Mouse (Mus musculus) midbrain, embryonic 11.5 days (tissue): Measurements from ENCODE around the gene Prm2. TPM values are rescaled to one million over a fixed set of nuclear protein-coding genes. Genes with fewer than 3 reads are reported as not detected.

Experiments
- ATAC-seq: fragments of 200-750 bp; cut with Nextera tagmentation; 2 replicates; pipeline ENCODE4 v1.8.0; 2017; ENCODE audit warnings: moderate TSS enrichment, moderate library complexity; ENCODE audit not compliant: low FRiP score
- DNase-seq: peaks from one replicate; pipeline ENCODE4 v3.0.0; 2015; ENCODE audit warnings: low spot score; ENCODE audit errors: missing footprints
- H3K27ac ChIP-seq: fragments of 300-500 bp; sonication (generic); 2 replicates; pipeline ENCODE4 v1.5.1; 2014; ENCODE audit warnings: low read depth, low read length
- H3K27me3 ChIP-seq: fragments of 300-500 bp; sonication (generic); 2 replicates; pipeline ENCODE4 v1.6.1; 2014; ENCODE audit warnings: mild to moderate bottlenecking, low read length, moderate library complexity, mixed read lengths; ENCODE audit not compliant: control insufficient read depth, insufficient read depth
- H3K36me3 ChIP-seq: fragments of 300-500 bp; sonication (generic); 2 replicates; pipeline ENCODE4 v1.6.1; 2014; ENCODE audit warnings: mild to moderate bottlenecking, low read length, moderate library complexity, mixed read lengths; ENCODE audit not compliant: control insufficient read depth, insufficient read depth
- H3K4me1 ChIP-seq: fragments of 300-500 bp; sonication (generic); 2 replicates; pipeline ENCODE4 v1.6.1; 2014; ENCODE audit warnings: low read length; ENCODE audit not compliant: control insufficient read depth, insufficient read depth
- H3K4me2 ChIP-seq: fragments of 300-500 bp; sonication (generic); 2 replicates; pipeline ENCODE4 v1.6.1; 2014; ENCODE audit warnings: mild to moderate bottlenecking, moderate library complexity
- H3K4me3 ChIP-seq: fragments of 300-500 bp; sonication (generic); 2 replicates; pipeline ENCODE4 v1.5.1; 2014; ENCODE audit warnings: low read depth, low read length
- H3K9ac ChIP-seq: fragments of 300-500 bp; sonication (generic); 2 replicates; pipeline ENCODE4 v1.6.1; 2014; ENCODE audit warnings: low read length
- H3K9me3 ChIP-seq: fragments of 300-500 bp; sonication (generic); 2 replicates; pipeline ENCODE4 v1.6.1; 2016; ENCODE audit warnings: low read length; ENCODE audit not compliant: control insufficient read depth
- WGBS: fragments of 180-500 bp; shearing (Covaris S2); extraction: QIAGEN DNeasy Blood & Tissue Kit; methylation state at CpG from one replicate; pipeline ENCODE4 v1.1.7; 2014; 5-methylcytosine and 5-hydroxymethylcytosine counted together
- polyA plus RNA-seq: library from polyadenylated mRNA; unstranded; fragments of >200 nt; fragmentation: Nextera tagmentation; extraction: Ambion mirVana; gene quantifications from 2 replicates; pipeline ENCODE4 v1.2.1, GENCODE M21; 2014

Gene Prm2
- polyA plus RNA-seq, 1 experiment from 2014 or later: not detected

DNA sequence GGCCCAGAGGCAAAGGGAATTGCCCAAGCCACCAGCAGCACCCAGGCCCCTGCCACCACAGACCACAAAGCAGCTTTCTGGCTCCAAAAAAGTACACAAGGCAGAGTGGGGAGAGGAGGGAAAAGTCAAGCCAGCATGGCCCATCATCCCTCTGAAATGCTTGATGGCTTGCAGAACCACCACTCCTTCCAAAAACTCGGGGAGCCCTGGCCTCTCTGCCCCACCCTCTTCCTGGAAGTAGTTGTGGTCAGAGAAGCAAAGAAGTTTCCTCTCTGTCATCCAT lies 12.8 kb downstream of the Prm2 start:
- Histone ChIP-seq H3K27ac (no peak overlapping the region), H3K4me1 (peaks cover 10% of the 10 kb centered on the region), H3K4me2 (no peak overlapping the region), H3K36me3 (no peaks in the 10 kb centered on the region), H3K9ac (no peak overlapping the region), H3K27me3 (peaks cover 15% of the 10 kb centered on the region), H3K4me3 (no peak overlapping the region), H3K9me3 (no peaks in the 10 kb centered on the region)
- no peak for DNase-seq
- WGBS: 62% methylated on average over 1 of the region's 1 CpGs
- ATAC-seq: no peak

DNA sequence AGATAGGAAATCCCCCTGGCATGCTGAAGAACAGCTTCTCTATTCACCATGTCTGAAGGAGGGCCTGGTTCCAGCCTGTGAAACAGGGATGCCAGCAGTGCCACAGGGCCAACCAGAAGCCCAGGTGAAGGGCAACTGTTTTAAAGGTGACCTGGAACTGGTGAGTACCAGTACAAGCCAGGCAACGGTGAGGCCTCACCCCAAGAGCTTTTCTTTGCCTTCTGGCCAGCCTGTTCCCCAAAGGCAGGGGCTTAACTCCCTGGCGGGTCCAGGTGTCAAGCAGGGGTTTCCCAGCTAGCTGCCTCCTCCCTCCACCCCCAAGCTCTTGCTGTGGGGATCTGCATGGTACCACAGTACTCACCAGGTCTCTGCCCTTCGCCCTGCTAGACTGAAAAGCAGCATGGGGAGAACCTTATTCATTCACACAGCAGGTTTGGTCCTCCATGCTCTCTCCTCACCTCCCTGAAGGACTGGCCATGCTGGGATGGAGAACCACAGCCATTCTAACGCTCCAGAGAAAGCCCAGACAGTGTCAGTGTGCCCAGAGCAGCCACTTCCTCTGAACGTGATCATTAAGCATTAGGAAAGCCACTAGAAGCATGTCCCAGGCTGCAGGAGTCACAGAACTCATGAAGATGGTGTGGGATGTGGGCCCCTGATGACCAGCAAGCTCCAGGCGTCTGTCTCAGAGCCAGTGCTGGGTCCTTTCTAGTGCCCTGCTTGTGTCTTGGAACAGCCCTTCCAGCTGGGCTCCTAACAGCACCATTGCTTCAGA lies 13.4 kb downstream of the Prm2 start:
- DNase-seq: no peak

DNA sequence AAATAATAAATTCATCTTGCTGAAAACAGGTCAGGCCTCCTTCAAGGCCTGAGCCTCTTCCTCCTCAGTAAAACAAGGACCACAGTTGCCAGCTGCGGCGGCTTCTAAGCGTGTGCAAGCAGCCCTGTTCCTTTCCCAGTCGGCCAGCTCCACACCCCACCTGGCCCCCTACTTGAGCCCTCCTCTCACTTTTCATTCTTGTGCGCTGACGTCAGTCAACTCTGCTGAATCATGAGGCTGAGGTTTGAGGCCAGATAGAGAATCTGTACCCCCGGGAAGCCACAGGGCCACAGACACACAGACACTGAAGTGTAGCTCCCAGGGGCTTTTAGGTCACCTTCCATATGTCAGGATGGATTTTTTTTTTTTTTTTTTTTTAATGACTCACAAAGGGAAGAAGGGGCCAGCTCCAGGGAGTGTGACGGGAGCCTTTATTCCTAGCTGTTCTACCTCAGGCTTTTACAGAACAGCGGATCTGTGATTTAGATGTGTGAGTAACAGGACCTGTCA lies 14.0 kb downstream of the Prm2 start:
- WGBS: 44% methylated on average over 9 of the region's 9 CpGs
- no peak overlapping the region for H3K9ac ChIP-seq
- ATAC-seq: no peak

More for the DNA sequence above, 13.4 kb downstream of the Prm2 start:
- ATAC-seq: no peak
- WGBS: 35% methylated on average over 6 of the region's 6 CpGs
- H3K27ac ChIP-seq: no peak overlapping the region
- H3K36me3 ChIP-seq: no peaks in the 10 kb centered on the region
- H3K4me1 ChIP-seq: peaks cover 10% of the 10 kb centered on the region
- H3K4me3 ChIP-seq: no peak overlapping the region
- H3K9ac ChIP-seq: no peak overlapping the region
- H3K4me2 ChIP-seq: no peak overlapping the region
- H3K27me3 ChIP-seq: peaks cover 15% of the 10 kb centered on the region
- H3K9me3 ChIP-seq: no peaks in the 10 kb centered on the region

DNA sequence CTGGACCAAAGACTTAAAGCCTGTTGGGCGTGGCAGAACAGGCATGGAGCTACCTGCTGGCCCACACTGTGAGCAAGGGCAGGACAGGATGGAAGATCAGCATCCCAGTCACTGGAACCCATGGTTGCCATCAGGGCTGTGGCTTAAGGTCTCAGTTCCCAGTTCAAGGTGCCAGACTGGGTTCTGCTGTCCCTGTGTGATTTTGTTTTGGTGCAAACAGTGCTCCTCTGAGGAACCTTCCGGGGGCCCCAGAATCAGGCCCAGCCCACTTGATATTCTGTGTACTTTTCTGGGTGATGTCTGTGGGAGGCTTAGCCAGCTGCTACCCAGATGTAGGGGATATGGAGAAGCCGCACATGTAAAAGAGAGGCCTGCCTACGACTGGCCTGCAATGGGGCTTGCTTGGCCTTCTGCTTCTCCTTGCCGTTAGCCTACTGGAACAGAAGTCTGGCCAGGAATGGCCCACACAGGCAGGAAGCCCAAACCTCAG lies 15.3 kb downstream of the Prm2 start:
- Histone ChIP-seq H3K27ac (no peak overlapping the region), H3K4me3 (no peak overlapping the region), H3K4me2 (no peak overlapping the region), H3K4me1 (peaks cover 10% of the 10 kb centered on the region), H3K9me3 (no peaks in the 10 kb centered on the region), H3K36me3 (no peaks in the 10 kb centered on the region), H3K27me3 (peaks cover 15% of the 10 kb centered on the region), H3K9ac (no peak overlapping the region)
- whole genome bisulfite sequencing: 80% methylated on average over 5 of the region's 5 CpGs
- ATAC-seq: no peak
- no peak for DNase-seq

More for the DNA sequence above, 14.0 kb downstream of the Prm2 start:
- no peaks in the 10 kb centered on the region for H3K36me3 ChIP-seq
- peaks cover 15% of the 10 kb centered on the region for H3K27me3 ChIP-seq
- DNase-seq: no peak
- no peaks in the 10 kb centered on the region for H3K9me3 ChIP-seq
- H3K4me3 ChIP-seq: no peak overlapping the region
- no peak overlapping the region for H3K4me2 ChIP-seq
- H3K27ac ChIP-seq: no peak overlapping the region
- H3K4me1 ChIP-seq: peaks cover 10% of the 10 kb centered on the region

DNA sequence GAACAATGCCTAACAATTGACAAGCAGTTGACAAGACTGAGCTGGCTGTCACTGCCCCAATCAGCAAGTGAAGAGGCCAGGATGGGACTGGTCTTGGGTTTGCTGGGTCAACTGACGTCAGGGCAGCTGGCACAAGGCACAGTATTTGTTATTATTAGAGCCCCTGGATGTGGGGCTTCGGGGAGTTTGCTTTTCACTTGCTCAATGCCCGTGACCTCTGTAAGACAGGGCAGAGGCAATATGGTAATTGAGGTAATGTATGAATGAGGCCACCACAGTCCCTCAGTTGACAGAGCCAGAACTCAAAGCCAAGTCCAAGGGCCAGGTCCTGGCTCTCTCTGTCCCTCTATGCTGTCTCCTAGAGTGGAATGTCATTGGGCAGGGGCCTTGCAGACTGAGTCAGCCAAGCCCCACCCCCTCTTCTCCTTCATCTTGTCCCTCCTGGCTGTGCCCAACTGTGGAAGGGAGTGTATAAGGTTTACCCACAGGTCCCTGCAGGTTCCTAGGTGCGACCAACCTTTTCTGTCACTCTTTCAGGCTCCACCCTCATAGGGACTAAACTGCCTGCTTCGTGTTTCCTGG lies 18.3 kb downstream of the Prm2 start:
- DNase-seq (no peak), ATAC-seq (no peak)
- peaks cover 2% of the 10 kb centered on the region; the same call in 1 of the 2 replicates for H3K4me1 ChIP-seq
- H3K9me3 ChIP-seq: no peaks in the 10 kb centered on the region
- no peaks in the 10 kb centered on the region for H3K27me3 ChIP-seq
- 68% methylated on average over 5 of the region's 5 CpGs for WGBS
- H3K4me3 ChIP-seq: no peak overlapping the region
- no peak overlapping the region for H3K9ac ChIP-seq
- no peak overlapping the region for H3K27ac ChIP-seq
- H3K4me2 ChIP-seq: no peak overlapping the region
- H3K36me3 ChIP-seq: no peaks in the 10 kb centered on the region

DNA sequence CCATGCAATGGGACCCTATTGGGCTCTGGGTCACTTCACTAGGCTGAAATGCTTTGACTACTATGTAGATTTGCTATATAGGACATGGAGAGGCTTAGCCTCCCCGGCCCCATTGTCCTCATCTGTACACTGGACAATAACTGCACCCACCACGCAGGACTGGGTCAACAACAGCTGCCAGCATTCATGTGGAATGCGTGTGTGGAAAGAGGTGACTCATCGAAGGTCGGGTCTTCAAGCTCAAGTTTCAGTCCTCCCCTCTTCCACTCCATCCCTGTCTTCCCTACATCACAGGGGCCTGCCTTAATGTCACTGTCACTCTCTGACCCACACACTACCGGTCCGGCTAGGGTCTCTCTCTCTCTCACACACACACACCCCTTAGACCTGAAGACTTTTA lies 19.6 kb downstream of the Prm2 start:
- Histone ChIP-seq H3K36me3 (no peaks in the 10 kb centered on the region), H3K27ac (no peak overlapping the region), H3K4me3 (no peak overlapping the region), H3K9ac (no peak overlapping the region), H3K27me3 (no peaks in the 10 kb centered on the region), H3K4me1 (no peaks in the 10 kb centered on the region), H3K9me3 (no peaks in the 10 kb centered on the region), H3K4me2 (no peak overlapping the region)
- WGBS: 71% methylated on average over 7 of the region's 7 CpGs
- ATAC-seq: no peak
- peak; percentile 35 for DNase-seq

DNA sequence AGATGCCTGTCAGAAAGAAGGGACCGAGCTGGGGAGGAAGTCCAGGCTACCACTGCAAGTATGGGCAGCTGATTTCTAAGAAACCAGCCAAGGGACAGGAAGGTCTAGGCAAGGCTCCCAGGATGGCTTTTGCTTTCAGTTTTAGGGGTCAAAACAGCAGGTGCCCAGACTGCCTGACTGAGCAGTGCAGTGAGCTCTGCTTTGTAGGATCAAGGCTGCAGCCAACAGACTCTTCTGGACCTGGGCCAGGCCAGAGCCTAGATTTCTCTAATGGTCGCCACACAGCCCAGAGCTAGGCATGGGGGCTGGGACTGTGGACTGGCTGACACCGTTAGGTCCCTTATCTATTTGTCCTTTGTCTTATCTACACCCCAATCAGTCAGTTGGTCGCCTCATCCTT lies 21.2 kb downstream of the Prm2 start:
- H3K9me3 ChIP-seq: no peaks in the 10 kb centered on the region
- WGBS: 68% methylated on average over 4 of the region's 4 CpGs
- no peaks in the 10 kb centered on the region for H3K36me3 ChIP-seq
- no peak overlapping the region for H3K9ac ChIP-seq
- DNase-seq: peak; percentile 47
- no peak for ATAC-seq
- H3K4me1 ChIP-seq: no peaks in the 10 kb centered on the region
- H3K27me3 ChIP-seq: no peaks in the 10 kb centered on the region
- H3K27ac ChIP-seq: no peak overlapping the region
- H3K4me2 ChIP-seq: no peak overlapping the region
- H3K4me3 ChIP-seq: no peak overlapping the region

DNA sequence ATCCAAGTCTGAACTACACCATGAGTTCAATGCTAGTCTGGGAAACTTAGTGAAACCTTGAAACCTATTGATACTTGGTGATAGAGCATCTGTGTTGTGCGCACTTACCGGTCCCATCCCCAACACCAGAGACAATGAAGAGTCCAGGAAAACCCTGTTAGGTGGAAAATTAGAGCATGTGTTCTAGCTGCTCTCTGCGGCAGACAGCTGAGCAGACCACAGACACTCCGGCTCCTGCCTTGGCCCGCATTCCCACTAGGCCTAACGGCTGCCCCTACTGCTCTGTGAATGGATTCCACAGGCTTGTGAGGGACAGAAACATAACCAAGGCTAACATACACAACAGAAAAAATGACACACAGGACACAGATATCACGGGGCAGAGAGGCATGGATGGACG lies 22.4 kb downstream of the Prm2 start:
- WGBS: 89% methylated on average over 8 of the region's 8 CpGs
- ATAC-seq: no peak
- Histone ChIP-seq H3K4me2 (no peak overlapping the region), H3K9me3 (no peaks in the 10 kb centered on the region), H3K27ac (no peak overlapping the region), H3K36me3 (no peaks in the 10 kb centered on the region), H3K4me3 (no peak overlapping the region), H3K4me1 (no peaks in the 10 kb centered on the region), H3K27me3 (no peaks in the 10 kb centered on the region), H3K9ac (no peak overlapping the region)
- DNase-seq: peak; percentile 66

DNA sequence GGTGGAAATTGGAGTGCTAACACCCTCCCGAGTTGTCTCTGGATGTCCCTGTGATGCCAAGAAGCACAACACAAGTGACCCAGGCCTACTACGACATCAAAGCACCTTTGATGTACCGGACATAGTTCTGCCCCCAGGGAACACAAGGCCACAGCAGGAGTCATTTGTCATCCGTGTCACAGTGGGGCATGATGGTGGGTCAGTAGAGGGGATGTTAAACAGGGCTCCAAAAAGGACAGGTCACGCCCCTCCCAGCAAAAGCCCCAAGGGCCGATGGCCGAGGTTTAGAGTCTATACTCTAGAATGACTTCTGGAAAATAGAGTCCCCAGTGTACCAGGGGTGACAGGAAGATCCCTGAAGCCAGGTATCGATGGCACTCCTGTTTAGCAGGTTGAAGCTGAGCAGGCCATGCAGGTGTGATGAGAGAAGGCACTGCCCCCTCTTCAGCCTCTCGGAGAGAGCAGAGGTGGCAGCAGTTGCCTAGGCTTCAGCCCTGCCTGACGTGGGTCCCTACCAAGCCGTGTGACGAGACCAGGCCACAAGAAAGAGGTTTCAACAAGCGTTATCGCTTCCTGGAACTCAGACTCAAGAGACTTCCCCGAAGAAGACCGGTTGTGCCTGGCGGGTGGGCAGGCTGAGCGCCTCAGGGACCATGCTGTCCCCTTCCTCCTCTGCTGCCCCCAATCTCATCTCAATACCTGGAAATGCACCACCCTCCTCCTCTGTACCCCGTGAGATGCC lies 24.0 kb downstream of the Prm2 start:
- no peak overlapping the region for H3K9ac ChIP-seq
- no peak overlapping the region for H3K4me2 ChIP-seq
- DNase-seq: no peak
- ATAC-seq: no peak
- 69% methylated on average over 19 of the region's 19 CpGs for WGBS
- no peaks in the 10 kb centered on the region for H3K9me3 ChIP-seq
- H3K27me3 ChIP-seq: no peaks in the 10 kb centered on the region
- no peaks in the 10 kb centered on the region for H3K4me1 ChIP-seq
- no peak overlapping the region for H3K4me3 ChIP-seq
- H3K36me3 ChIP-seq: no peaks in the 10 kb centered on the region
- no peak overlapping the region for H3K27ac ChIP-seq
